Mouse (Mus musculus) layer of hippocampus, postnatal 10 days (tissue): ENCODE data around the gene Btbd35f1. TPM values are rescaled to one million over a fixed set of nuclear protein-coding genes. Genes with fewer than 3 reads are reported as not detected.
"Not testable (repeated sequence)": the region's sequence is repeated elsewhere in the genome, so short reads cannot be mapped to it uniquely, and the experiment has no call there.

Source experiments
- DNase-seq, 2 experiments: peaks; one replicate each; pipeline ENCODE4 v3.0.0; 2021; ENCODE audit warnings: low spot score in 2 of 2
- long read RNA-seq: library from polyadenylated mRNA; stranded (forward); transcript quantifications from one replicate; pipeline ENCODE4 v2.0.0, GENCODE M21; 2023
- total RNA-seq, 2 experiments: library from RNA; stranded (reverse); gene quantifications; 2 replicates each; pipeline ENCODE4 v1.2.3; 2021

Gene Btbd35f1
- total RNA-seq, result not detected
- long read RNA-seq, result 0 reads

DNA sequence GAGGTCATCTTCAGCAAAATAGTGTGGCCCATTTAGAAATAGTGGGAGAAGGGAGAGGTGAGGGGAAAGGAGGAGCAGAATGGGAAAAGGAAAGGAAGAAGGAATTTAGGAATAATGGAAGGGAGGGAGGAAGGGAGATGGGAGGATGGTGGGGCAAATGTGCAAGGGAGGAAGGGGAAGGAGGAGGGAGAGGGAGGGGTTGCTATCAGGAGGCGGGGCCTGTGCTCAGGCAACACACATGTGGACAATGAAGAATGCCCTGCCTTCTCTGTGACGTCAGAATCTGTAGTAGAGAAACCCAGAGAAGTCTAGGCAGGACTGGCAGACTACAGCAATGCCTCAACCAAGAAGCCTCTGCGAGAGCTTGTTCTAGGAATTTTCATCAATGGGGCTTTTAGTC lies at the start of gene Btbd35f1:
TSS of gene Btbd35f1 (plus strand) at position 301 of the 400 bp plus-strand sequence.
- DNase-seq, result not testable (repeated sequence)

DNA sequence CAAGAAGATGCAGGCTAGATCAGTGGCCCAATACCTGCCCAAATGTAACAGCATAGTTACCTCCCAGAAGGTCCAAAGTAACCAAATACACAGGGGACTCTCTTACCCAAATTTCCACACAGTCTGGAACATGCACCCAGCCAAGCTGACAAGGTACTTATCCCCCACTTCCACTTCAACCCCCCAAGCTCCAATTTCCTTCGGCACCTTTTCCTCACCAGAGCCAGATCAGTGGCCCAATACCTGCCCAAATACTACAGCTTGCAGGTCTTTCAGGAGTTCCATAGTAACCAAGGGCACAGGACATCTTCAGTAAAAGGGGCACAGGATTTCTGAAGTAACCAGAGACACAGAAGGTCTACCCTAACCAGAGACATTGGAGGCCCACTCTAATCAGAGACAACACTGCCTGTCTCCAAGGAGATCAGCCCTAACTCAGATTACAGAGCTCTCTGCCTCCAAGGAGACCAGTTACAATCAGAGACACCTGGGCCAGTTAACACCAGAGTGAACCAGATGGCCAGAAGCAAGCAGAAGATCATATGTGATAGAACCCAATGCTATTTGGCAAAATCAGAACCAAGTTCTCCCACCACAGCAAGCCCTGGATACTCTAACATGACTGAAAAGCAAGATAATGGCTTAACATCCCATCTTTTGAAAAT lies 31.2 kb downstream of the Btbd35f1 start:
- not testable (repeated sequence) for DNase-seq

GRCm38 (mm10) chrX:32601008-32601407 lies 41.2 kb downstream of the Btbd35f1 start:
- not testable (repeated sequence) for DNase-seq

GRCm38 (mm10) chrX:32601425-32601824 lies 41.6 kb downstream of the Btbd35f1 start:
- DNase-seq, result not testable (repeated sequence)

Other genes starting within 250 kb of the Btbd35f1 start
- not detected for gene Gm5926, start 90.7 kb downstream of the Btbd35f1 start, total RNA-seq
- gene Btbd35f21, start 166.1 kb downstream of the Btbd35f1 start, total RNA-seq, result not detected